8 mouse cellular contexts compared by ENCODE assay signal in the genomic region with DNA sequence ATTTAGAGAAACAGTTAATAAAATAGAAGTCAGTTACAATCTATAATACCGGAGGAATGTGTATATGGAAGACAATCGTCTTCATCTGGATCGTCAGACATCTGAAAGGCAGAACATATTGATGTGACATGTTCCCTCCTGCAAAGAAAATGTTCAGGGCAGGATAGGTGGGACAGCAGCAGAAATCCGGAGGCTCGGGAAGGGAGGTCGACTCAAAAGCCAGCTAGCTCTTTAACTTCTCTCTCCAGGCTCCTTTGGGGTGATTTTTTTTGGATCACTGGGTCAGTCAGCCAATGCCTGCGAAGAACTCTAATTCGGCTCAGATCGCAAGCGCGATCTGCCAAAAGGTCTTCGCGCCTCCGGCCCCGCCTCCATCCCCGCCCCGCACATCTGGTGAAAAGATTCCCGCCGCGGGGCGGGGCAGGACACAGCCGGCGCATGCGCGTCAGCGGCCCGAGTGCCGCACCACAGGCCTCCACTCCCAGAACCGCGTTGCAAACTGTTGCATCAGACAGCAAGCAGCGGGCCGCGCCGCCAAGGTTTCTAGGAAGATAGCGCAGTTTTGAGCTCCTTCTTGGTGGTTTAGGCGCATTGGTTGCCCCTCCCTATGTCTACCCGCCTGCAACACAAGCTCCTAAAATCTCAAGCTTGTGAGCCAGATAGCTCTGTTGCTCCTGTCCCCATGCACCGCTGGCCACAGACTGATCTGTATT. TPM values are rescaled to one million over a fixed set of nuclear protein-coding genes. Genes with fewer than 3 reads are reported as not detected.
DNase-seq lines count a peak whose midpoint lies in the region; ATAC-seq and TF ChIP-seq lines count a peak whose summit lies in the region.

No protein-coding gene starts in this region.

- no peaks in the 10 kb centered on the region for H3K79me3 ChIP-seq in C2C12 (ENCODE audit: low read depth)

- peak overlapping the region; percentile 66 for H3K9ac ChIP-seq in heart, embryonic 14.5 days (ENCODE audit: low read length)
- peak overlapping the region; percentile 59 for H3K9ac ChIP-seq in liver, embryonic 12.5 days
- H3K9ac ChIP-seq in stomach, embryonic 14.5 days (replicated peaks; ENCODE audit: low read depth, low read length): peak overlapping the region; percentile 26; the same call in 1 of the 2 replicates

- peak overlapping the region; percentile 74 for H3ac ChIP-seq in C2C12 (ENCODE audit: control insufficient read depth, insufficient read length, low read depth)

- no peak overlapping the region for H3K4me3 ChIP-seq in C2C12 (ENCODE audit: insufficient read depth, poor library complexity, severe bottlenecking)
- H3K4me3 ChIP-seq in bone marrow macrophage, adult 2 months (ENCODE audit: insufficient read depth, low read length): peak overlapping the region; percentile 49
- peak overlapping the region; percentile 40 to 50 for H3K4me3 ChIP-seq in heart, embryonic 14.5 days (ENCODE audit: control insufficient read depth in 1 of 2, insufficient read depth in 1 of 2, low read depth in 1 of 2, low read length in 2 of 2)
- peak overlapping the region; percentile 46 for H3K4me3 ChIP-seq in liver, embryonic 12.5 days
- H3K4me3 ChIP-seq in stomach, embryonic 14.5 days (ENCODE audit: low read depth, low read length): peak overlapping the region; percentile 13

- DNase-seq in fibroblast of lung, adult 2 months (ENCODE audit: low read depth): peak; percentile 95
- peak; percentile 95 for DNase-seq in kidney, postnatal 10 days
- peak; percentile 91 for DNase-seq in naive thymus-derived CD4-positive, alpha-beta T cell, adult 2 months (ENCODE audit: low read depth)

- no peaks in the 10 kb centered on the region for H3K79me2 ChIP-seq in C2C12 (ENCODE audit: control insufficient read depth, insufficient read depth)

- H3K4me2 ChIP-seq in heart, embryonic 14.5 days (ENCODE audit: low read length): peak overlapping the region; percentile 84
- H3K4me2 ChIP-seq in liver, embryonic 12.5 days: peak overlapping the region; percentile 76
- H3K4me2 ChIP-seq in stomach, embryonic 14.5 days (replicated peaks; ENCODE audit: low read depth, low read length): peak overlapping the region; percentile 52

- H3K36me3 ChIP-seq in C2C12 (ENCODE audit: control insufficient read depth, insufficient read depth): no peaks in the 10 kb centered on the region
- no peaks in the 10 kb centered on the region for H3K36me3 ChIP-seq in heart, embryonic 14.5 days (ENCODE audit: control insufficient read depth, insufficient read depth, low read length)
- no peaks in the 10 kb centered on the region for H3K36me3 ChIP-seq in liver, embryonic 12.5 days
- no peaks in the 10 kb centered on the region for H3K36me3 ChIP-seq in stomach, embryonic 14.5 days (ENCODE audit: control insufficient read depth, insufficient read depth, low read length)

- no peaks in the 10 kb centered on the region for H3K9me3 ChIP-seq in heart, embryonic 14.5 days (ENCODE audit: control insufficient read depth, low read length)
- no peaks in the 10 kb centered on the region for H3K9me3 ChIP-seq in liver, embryonic 12.5 days (replicated peaks)
- no peaks in the 10 kb centered on the region for H3K9me3 ChIP-seq in stomach, embryonic 14.5 days (ENCODE audit: control insufficient read depth, low read depth, low read length)

- peak; percentile 56; the same call in 1 of the 2 replicates for ATAC-seq in heart, embryonic 14.5 days (ENCODE audit: insufficient number of reproducible peaks, insufficient read depth, low FRiP score, low read depth)
- peak; percentile 74 for ATAC-seq in liver, embryonic 12.5 days
- peak; percentile 76 for ATAC-seq in stomach, embryonic 14.5 days (ENCODE audit: insufficient number of reproducible peaks, insufficient read depth, low FRiP score, low read depth)

- no peak for TF ChIP-seq POLR2A in bone marrow macrophage, adult 2 months (IDR thresholded peaks at IDR 0.05; ENCODE audit: borderline replicate concordance, low read depth, low read length)

- TF ChIP-seq CTCF in C2C12 (IDR thresholded peaks at IDR 0.05; ENCODE audit: control insufficient read depth, insufficient read depth, insufficient read length): no peak
- TF ChIP-seq CTCF in bone marrow macrophage, adult 2 months (IDR thresholded peaks at IDR 0.05; ENCODE audit: low read depth, low read length): no peak

- no peaks in the 10 kb centered on the region for H3K27me3 ChIP-seq in C2C12 (ENCODE audit: control insufficient read depth, insufficient read depth, insufficient read length)
- H3K27me3 ChIP-seq in heart, embryonic 14.5 days (ENCODE audit: control insufficient read depth, insufficient read depth, low read length): peaks cover 27% of the 10 kb centered on the region
- H3K27me3 ChIP-seq in liver, embryonic 12.5 days (replicated peaks): peaks cover 97% of the 10 kb centered on the region
- H3K27me3 ChIP-seq in stomach, embryonic 14.5 days (ENCODE audit: control insufficient read depth, insufficient read depth, low read length): peaks cover 3% of the 10 kb centered on the region; the same call in 1 of the 2 replicates

- H3K27ac ChIP-seq in bone marrow macrophage, adult 2 months (ENCODE audit: insufficient read depth, low read depth, low read length): peak overlapping the region; percentile 47
- H3K27ac ChIP-seq in heart, embryonic 14.5 days (replicated peaks in 1 of 2; ENCODE audit: control insufficient read depth in 1 of 2, insufficient read depth in 1 of 2, low read depth in 2 of 2, low read length in 2 of 2): peak overlapping the region; percentile 43 to 48; a peak in 3 of 4 replicates
- H3K27ac ChIP-seq in liver, embryonic 12.5 days: peak overlapping the region; percentile 62
- H3K27ac ChIP-seq in stomach, embryonic 14.5 days (ENCODE audit: low read length): peak overlapping the region; percentile 96

- H3K4me1 ChIP-seq in bone marrow macrophage, adult 2 months (ENCODE audit: control insufficient read depth, insufficient read depth, low read length): peaks cover 8% of the 10 kb centered on the region
- H3K4me1 ChIP-seq in heart, embryonic 14.5 days (ENCODE audit: control insufficient read depth in 2 of 2, insufficient read depth in 2 of 2, low read length in 2 of 2): peaks cover 11 to 20% of the 10 kb centered on the region in 2 experiments
- peaks cover 35% of the 10 kb centered on the region for H3K4me1 ChIP-seq in liver, embryonic 12.5 days
- peaks cover 17% of the 10 kb centered on the region; the same call in 1 of the 2 replicates for H3K4me1 ChIP-seq in stomach, embryonic 14.5 days (ENCODE audit: control insufficient read depth, insufficient read depth, low read length)

- WGBS in heart, embryonic 14.5 days: 5% methylated on average over 38 of the region's 38 CpGs
- WGBS in liver, embryonic 12.5 days (ENCODE audit: insufficient replicate concordance): 4% methylated on average over 38 of the region's 38 CpGs
- 3% methylated on average over 38 of the region's 38 CpGs for WGBS in stomach, embryonic 14.5 days

TF ChIP-seq in C2C12, 6 proteins besides CTCF, POLR2A, EP300 and RAD21:
- TF ChIP-seq CEBPB (IDR thresholded peaks at IDR 0.05; ENCODE audit: low read depth) (peak; percentile 97), MYOD1 (IDR thresholded peaks at IDR 0.05; ENCODE audit: control insufficient read depth, insufficient read length, low read depth) (peak; percentile 17), FOSL1 (IDR thresholded peaks at IDR 0.05; ENCODE audit: insufficient read depth, low read length, poor library complexity, severe bottlenecking) (no peak), USF1 (IDR thresholded peaks at IDR 0.05; ENCODE audit: low read depth) (no peak), MAX (IDR thresholded peaks at IDR 0.05) (peak; percentile 92), MYOG (IDR thresholded peaks at IDR 0.05; ENCODE audit: control insufficient read depth, extremely low read depth, insufficient read length) (no peak)

RNA-seq across cellular contexts. Expression of a gene that starts 31.0 kb away (rescaled TPM):
- 87.1 TPM for polyA plus RNA-seq in C2C12 (2012; fragmentation: generic; extraction: Trizol)
- polyA plus RNA-seq in bone marrow macrophage, adult 2 months (2012; ENCODE audit: insufficient read depth, insufficient read length, missing spikeins): 3.7 and 5.1 TPM in 2 replicates
- 8.8 and 10.2 TPM in 2 replicates for polyA plus RNA-seq in heart, embryonic 14.5 days (2014; fragmentation: Nextera tagmentation; extraction: Ambion mirVana)
- 1.9 and 2.3 TPM in 2 replicates for polyA plus RNA-seq in liver, embryonic 12.5 days (2016; fragmentation: Nextera tagmentation; extraction: Ambion mirVana)
- 33.2 and 35.2 TPM in 2 replicates for polyA plus RNA-seq in stomach, embryonic 14.5 days (2014; fragmentation: Nextera tagmentation; extraction: Ambion mirVana)

RNA-seq across cellular contexts. Expression of a gene that starts 37.7 kb away (rescaled TPM):
- polyA plus RNA-seq in C2C12 (2012; fragmentation: generic; extraction: Trizol): 8.5 TPM
- 81.5 and 83.4 TPM in 2 replicates for polyA plus RNA-seq in bone marrow macrophage, adult 2 months (2012; ENCODE audit: insufficient read depth, insufficient read length, missing spikeins)
- polyA plus RNA-seq in heart, embryonic 14.5 days (2014; fragmentation: Nextera tagmentation; extraction: Ambion mirVana): 17.7 and 20.2 TPM in 2 replicates
- polyA plus RNA-seq in liver, embryonic 12.5 days (2016; fragmentation: Nextera tagmentation; extraction: Ambion mirVana): 5.6 and 5.9 TPM in 2 replicates
- polyA plus RNA-seq in stomach, embryonic 14.5 days (2014; fragmentation: Nextera tagmentation; extraction: Ambion mirVana): 35.8 and 42.6 TPM in 2 replicates

Comparison
In these comparisons a context has a peak if more than half of its experiments do, and no peak if none do; other contexts are left out.
1. H3K27ac ChIP-seq: peak in every context shown above with its lines; median percentile 96 in stomach, embryonic 14.5 days; 62 in liver, embryonic 12.5 days; 47 in bone marrow macrophage, adult 2 months; 46 in heart, embryonic 14.5 days.